Mouse (Mus musculus) hindbrain, embryonic 12.5 days (tissue): ENCODE measurements around the gene Arhgef2. TPM values are rescaled to one million over a fixed set of nuclear protein-coding genes. Genes with fewer than 3 reads are reported as not detected.
A peak's percentile ranks its signal among the peaks of the same experiment; 100 is the strongest.

Source experiments
- ATAC-seq: fragments of 200-750 bp; cut with Nextera tagmentation; 2 replicates; pipeline ENCODE4 v1.8.0; 2017; ENCODE audit warnings: moderate TSS enrichment; ENCODE audit not compliant: low FRiP score
- H3K27ac ChIP-seq: fragments of 300-500 bp; sonication (generic); 2 replicates; pipeline ENCODE4 v1.5.1; 2016; ENCODE audit warnings: mild to moderate bottlenecking
- H3K27me3 ChIP-seq: fragments of 300-500 bp; sonication (generic); 2 replicates; pipeline ENCODE4 v1.6.1; 2016; ENCODE audit warnings: mild to moderate bottlenecking
- H3K36me3 ChIP-seq: fragments of 300-500 bp; sonication (generic); 2 replicates; pipeline ENCODE4 v1.6.1; 2016; ENCODE audit warnings: mild to moderate bottlenecking
- H3K4me1 ChIP-seq: fragments of 300-500 bp; sonication (generic); 2 replicates; pipeline ENCODE4 v1.6.1; 2016
- H3K4me2 ChIP-seq: fragments of 300-500 bp; sonication (generic); replicated peaks from 2 replicates; pipeline ENCODE4 v1.6.1; 2016; ENCODE audit warnings: mild to moderate bottlenecking
- H3K4me3 ChIP-seq: fragments of 300-500 bp; sonication (generic); 2 replicates; pipeline ENCODE4 v1.5.1; 2016; ENCODE audit warnings: mild to moderate bottlenecking
- H3K9ac ChIP-seq: fragments of 300-500 bp; sonication (generic); 2 replicates; pipeline ENCODE4 v1.6.1; 2016; ENCODE audit warnings: mild to moderate bottlenecking, moderate library complexity
- H3K9me3 ChIP-seq: fragments of 300-500 bp; sonication (generic); replicated peaks from 2 replicates; pipeline ENCODE4 v1.6.1; 2016; ENCODE audit warnings: mild to moderate bottlenecking
- WGBS: fragments of 180-500 bp; shearing (Covaris S2); methylation state at CpG from one replicate; pipeline ENCODE4 v1.1.7; 2016; 5-methylcytosine and 5-hydroxymethylcytosine counted together
- polyA plus RNA-seq: library from polyadenylated mRNA; unstranded; fragments of >200 nt; fragmentation: Nextera tagmentation; extraction: Ambion mirVana; gene quantifications from 2 replicates; pipeline ENCODE4 v1.2.1, GENCODE M21; 2016

Gene Arhgef2
- polyA plus RNA-seq, 1 experiment from 2014 or later: 179 TPM

- Histone ChIP-seq H3K27me3 (no peaks in the 10 kb centered on the region), H3K4me2 (peak overlapping the region; percentile 56), H3K4me3 (peak overlapping the region; percentile 24; the same call in 1 of the 2 replicates), H3K4me1 (peaks cover 3% of the 10 kb centered on the region; the same call in 1 of the 2 replicates), H3K27ac (no peak overlapping the region), H3K9me3 (no peaks in the 10 kb centered on the region), H3K9ac (peak overlapping the region; percentile 55; the same call in 1 of the 2 replicates), H3K36me3 (no peaks in the 10 kb centered on the region)
- peak; percentile 43; the same call in 1 of the 2 replicates for ATAC-seq
- 14% methylated on average over 11 of the region's 11 CpGs for WGBS
Observed at GRCm38 (mm10) chr3:88677399-88677798, 71.6 kb downstream of the Arhgef2 start.

- Histone ChIP-seq H3K27ac (no peak overlapping the region), H3K36me3 (peaks cover 6% of the 10 kb centered on the region), H3K4me1 (peaks cover 21% of the 10 kb centered on the region), H3K4me3 (no peak overlapping the region), H3K9me3 (no peaks in the 10 kb centered on the region), H3K27me3 (no peaks in the 10 kb centered on the region), H3K9ac (no peak overlapping the region), H3K4me2 (no peak overlapping the region)
- ATAC-seq: no peak
- WGBS: 88% methylated on average over 2 of the region's 2 CpGs
Observed at GRCm38 (mm10) chr3:88683814-88684213, 78.0 kb downstream of the Arhgef2 start.

- ATAC-seq: no peak
- no peaks in the 10 kb centered on the region for H3K27me3 ChIP-seq
- H3K36me3 ChIP-seq: peaks cover 10% of the 10 kb centered on the region
- H3K27ac ChIP-seq: peak overlapping the region; percentile 97
- no peaks in the 10 kb centered on the region for H3K9me3 ChIP-seq
- peaks cover 21% of the 10 kb centered on the region for H3K4me1 ChIP-seq
- peak overlapping the region; percentile 97 for H3K4me3 ChIP-seq
- 64% methylated on average over 8 of the region's 8 CpGs for WGBS
- H3K4me2 ChIP-seq: peak overlapping the region; percentile 77
- H3K9ac ChIP-seq: no peak overlapping the region
Observed at GRCm38 (mm10) chr3:88684236-88684979, 78.6 kb downstream of the Arhgef2 start.

GRCm38 (mm10) chr3:88684980-88685941, 79.5 kb downstream of the Arhgef2 start, which contains the start of gene Khdc4:
TSS of gene Khdc4 (plus strand) at chr3:88685803.
- H3K36me3 ChIP-seq: peaks cover 19% of the 10 kb centered on the region
- H3K27ac ChIP-seq: peak within 1 kb of the TSS; percentile 97
- peak within 1 kb of the TSS; percentile 97 for H3K4me3 ChIP-seq
- ATAC-seq: peak; percentile 99
- peak within 1 kb of the TSS; percentile 98 for H3K9ac ChIP-seq
- H3K4me2 ChIP-seq: peak within 1 kb of the TSS; percentile 77
- H3K27me3 ChIP-seq: no peaks in the 10 kb centered on the region
- 1% methylated on average over 47 of the region's 47 CpGs for WGBS
- H3K9me3 ChIP-seq: no peaks in the 10 kb centered on the region
- peaks cover 21% of the 10 kb centered on the region for H3K4me1 ChIP-seq

GRCm38 (mm10) chr3:88685958-88686451, 80.2 kb downstream of the Arhgef2 start:
- Histone ChIP-seq H3K36me3 (peaks cover 26% of the 10 kb centered on the region), H3K27me3 (no peaks in the 10 kb centered on the region), H3K4me1 (peaks cover 21% of the 10 kb centered on the region), H3K27ac (peak overlapping the region; percentile 97), H3K9ac (peak overlapping the region; percentile 98), H3K4me2 (peak overlapping the region; percentile 77), H3K9me3 (no peaks in the 10 kb centered on the region), H3K4me3 (peak overlapping the region; percentile 97)
- under 1% methylated on average over 44 of the region's 45 CpGs for WGBS
- peak; percentile 86 for ATAC-seq

- Histone ChIP-seq H3K4me1 (peaks cover 21% of the 10 kb centered on the region), H3K9ac (peak overlapping the region; percentile 98), H3K27ac (peak overlapping the region; percentile 97), H3K4me2 (peak overlapping the region; percentile 77), H3K36me3 (peaks cover 35% of the 10 kb centered on the region), H3K27me3 (no peaks in the 10 kb centered on the region), H3K9me3 (no peaks in the 10 kb centered on the region), H3K4me3 (peak overlapping the region; percentile 97)
- no peak for ATAC-seq
- 55% methylated on average over 13 of the region's 13 CpGs for WGBS
Observed at GRCm38 (mm10) chr3:88686734-88687611, 81.2 kb downstream of the Arhgef2 start.

GRCm38 (mm10) chr3:88689079-88689478, 83.3 kb downstream of the Arhgef2 start:
- Histone ChIP-seq H3K4me3 (no peak overlapping the region), H3K4me2 (no peak overlapping the region), H3K27ac (no peak overlapping the region), H3K27me3 (no peaks in the 10 kb centered on the region), H3K4me1 (peaks cover 21% of the 10 kb centered on the region), H3K9ac (no peak overlapping the region), H3K36me3 (peaks cover 51% of the 10 kb centered on the region), H3K9me3 (no peaks in the 10 kb centered on the region)
- no peak for ATAC-seq
- WGBS: 94% methylated on average over 5 of the region's 5 CpGs

- ATAC-seq: no peak
- Histone ChIP-seq H3K4me2 (no peak overlapping the region), H3K27me3 (no peaks in the 10 kb centered on the region), H3K4me1 (no peaks in the 10 kb centered on the region), H3K4me3 (no peak overlapping the region), H3K9me3 (no peaks in the 10 kb centered on the region), H3K9ac (no peak overlapping the region), H3K27ac (no peak overlapping the region), H3K36me3 (peaks cover 91% of the 10 kb centered on the region)
Observed at GRCm38 (mm10) chr3:88695545-88695944, 89.8 kb downstream of the Arhgef2 start.

Other genes starting within 250 kb of the Arhgef2 start
- 2.2 and 2.8 TPM in 2 replicates for gene Paqr6, start 241.4 kb upstream of the Arhgef2 start, polyA plus RNA-seq
- not detected in 2 replicates for gene Bglap3, start 233.2 kb upstream of the Arhgef2 start, polyA plus RNA-seq
- gene Bglap2, start 227.3 kb upstream of the Arhgef2 start, polyA plus RNA-seq: not detected in 2 replicates
- not detected in 2 replicates for gene Bglap, start 221.5 kb upstream of the Arhgef2 start, polyA plus RNA-seq
- gene Pmf1, start 195.6 kb upstream of the Arhgef2 start, polyA plus RNA-seq: 73.3 and 82.3 TPM in 2 replicates
- 24.9 and 25.9 TPM in 2 replicates for gene Slc25a44, start 180.8 kb upstream of the Arhgef2 start, polyA plus RNA-seq
- gene Sema4a, start 144.8 kb upstream of the Arhgef2 start, polyA plus RNA-seq: 17.1 and 18.4 TPM in 2 replicates
- gene Lmna, start 96.0 kb upstream of the Arhgef2 start, polyA plus RNA-seq: 48.9 and 61.6 TPM in 2 replicates
- gene Mex3a, start 73.6 kb upstream of the Arhgef2 start, polyA plus RNA-seq: 44.2 and 44.5 TPM in 2 replicates
- gene Rab25, start 57.7 kb upstream of the Arhgef2 start, polyA plus RNA-seq: 1.5 and 2.4 TPM in 2 replicates
- gene Lamtor2, start 52.9 kb upstream of the Arhgef2 start, polyA plus RNA-seq: 124 and 140 TPM in 2 replicates
- 59.4 and 60.7 TPM in 2 replicates for gene Ubqln4, start 52.2 kb upstream of the Arhgef2 start, polyA plus RNA-seq
- gene Ssr2, start 30.1 kb upstream of the Arhgef2 start, polyA plus RNA-seq: 152 and 155 TPM in 2 replicates
- gene Rxfp4, start 47.2 kb downstream of the Arhgef2 start, polyA plus RNA-seq: not detected in 2 replicates
- 117 and 119 TPM in 2 replicates for gene Khdc4, start 79.8 kb downstream of the Arhgef2 start, polyA plus RNA-seq
- gene Rit1, start 110.9 kb downstream of the Arhgef2 start, polyA plus RNA-seq: 43.6 and 47.1 TPM in 2 replicates
- 153 and 157 TPM in 2 replicates for gene Syt11, start 169.2 kb downstream of the Arhgef2 start, polyA plus RNA-seq
- 18.8 and 19.4 TPM in 2 replicates for gene Gon4l, start 229.3 kb downstream of the Arhgef2 start, polyA plus RNA-seq